Mouse (Mus musculus) MEL (cell line): ENCODE results near the gene Bach2. TPM values are rescaled to one million over a fixed set of nuclear protein-coding genes. Genes with fewer than 3 reads are reported as not detected.

Source experiments
- DNase-seq: peaks from one replicate; pipeline ENCODE4 v3.0.0; 2011; ENCODE audit warnings: low read depth, low spot score
- H3K27ac ChIP-seq: 2 replicates; pipeline ENCODE4 v1.5.1; 2012; ENCODE audit warnings: low read depth, mild to moderate bottlenecking, control low read depth, low read length, moderate library complexity; ENCODE audit not compliant: control insufficient read depth
- H3K27me3 ChIP-seq, 2 experiments: fragments of 150-350 bp in 1 of 2; sonication (generic) in 1 of 2; 2 replicates each; pipeline ENCODE4 v1.6.1; 2012; ENCODE audit warnings: low read length in 2 of 2, mild to moderate bottlenecking in 2 of 2, improper control_type of control experiment in 1 of 2, moderate library complexity in 1 of 2; ENCODE audit not compliant: insufficient read depth in 2 of 2, control insufficient read depth in 1 of 2
- H3K36me3 ChIP-seq, 2 experiments: 2 replicates each; pipeline ENCODE4 v1.6.1; 2012 to 2014; ENCODE audit warnings: low read length in 2 of 2, improper control_type of control experiment in 1 of 2, inconsistent platforms in 1 of 2, mild to moderate bottlenecking in 1 of 2; ENCODE audit not compliant: insufficient read depth in 2 of 2, control insufficient read depth in 1 of 2
- H3K4me1 ChIP-seq, 2 experiments: fragments of 150-350 bp in 1 of 2; sonication (generic) in 1 of 2; 2 replicates each; pipeline ENCODE4 v1.6.1; 2012; ENCODE audit warnings: low read length in 2 of 2, improper control_type of control experiment in 1 of 2, mild to moderate bottlenecking in 1 of 2; ENCODE audit not compliant: insufficient read depth in 2 of 2, control insufficient read depth in 1 of 2
- H3K4me3 ChIP-seq, 2 experiments: fragments of 150-350 bp in 1 of 2; sonication (generic) in 1 of 2; 2 replicates each; pipeline ENCODE4 v1.5.1; 2012; ENCODE audit warnings: low read depth in 2 of 2, low read length in 2 of 2, mild to moderate bottlenecking in 2 of 2, moderate library complexity in 2 of 2, control low read depth in 1 of 2, improper control_type of control experiment in 1 of 2; ENCODE audit not compliant: control insufficient read depth in 1 of 2, insufficient read depth in 1 of 2
- H3K79me2 ChIP-seq: 2 replicates; pipeline ENCODE4 v1.6.1; 2012; ENCODE audit warnings: mild to moderate bottlenecking, low read length, moderate library complexity; ENCODE audit not compliant: control insufficient read depth, poor library complexity, insufficient read depth
- H3K9ac ChIP-seq: 2 replicates; pipeline ENCODE4 v1.6.1; 2012; ENCODE audit warnings: low read depth, mild to moderate bottlenecking, control low read depth, low read length, moderate library complexity; ENCODE audit not compliant: control insufficient read depth, poor library complexity, severe bottlenecking
- H3K9me3 ChIP-seq: fragments of 150-350 bp; sonication (generic); replicated peaks from 2 replicates; pipeline ENCODE4 v1.6.1; 2012; ENCODE audit warnings: mild to moderate bottlenecking, low read length, improper control_type of control experiment, moderate library complexity; ENCODE audit not compliant: insufficient read depth
- CHD2 ChIP-seq: IDR thresholded peaks from 2 replicates; pipeline ENCODE4 v1.6.1; 2011; ENCODE audit warnings: low read length, improper control_type of control experiment
- CTCF ChIP-seq, 3 experiments: IDR thresholded peaks in 2 of 3; conservative IDR thresholded peaks in 1 of 3; 2 replicates each; pipeline ENCODE4 v1.5.1; 2011 to 2012; ENCODE audit warnings: low read length in 3 of 3, low read depth in 2 of 3, mild to moderate bottlenecking in 2 of 3, improper control_type of control experiment in 1 of 3, inconsistent platforms in 1 of 3, mixed read lengths in 1 of 3, moderate library complexity in 1 of 3; ENCODE audit not compliant: control insufficient read depth in 1 of 3, insufficient read depth in 1 of 3, poor library complexity in 1 of 3, severe bottlenecking in 1 of 3
- E2F4 ChIP-seq: IDR thresholded peaks from 2 replicates; pipeline ENCODE4 v1.6.1; 2011; ENCODE audit warnings: low read depth, low read length, improper control_type of control experiment, borderline replicate concordance
- ELF1 ChIP-seq: IDR thresholded peaks from 2 replicates; pipeline ENCODE4 v1.6.1; 2014; ENCODE audit warnings: low read depth, mild to moderate bottlenecking, inconsistent platforms, low read length, improper control_type of control experiment, moderate library complexity
- EP300 ChIP-seq, 2 experiments: IDR thresholded peaks; 2 replicates each; pipeline ENCODE4 v1.6.1; 2011; ENCODE audit warnings: improper control_type of control experiment in 2 of 2, low read length in 2 of 2, low read depth in 1 of 2, mild to moderate bottlenecking in 1 of 2
- ETS1 ChIP-seq: IDR thresholded peaks from 2 replicates; pipeline ENCODE4 v1.6.1; 2012; ENCODE audit warnings: low read depth, mild to moderate bottlenecking, inconsistent platforms, low read length, improper control_type of control experiment, moderate library complexity
- HCFC1 ChIP-seq: IDR thresholded peaks from 2 replicates; pipeline ENCODE4 v1.6.1; 2012; ENCODE audit warnings: low read depth, mild to moderate bottlenecking, inconsistent platforms, low read length, improper control_type of control experiment, moderate library complexity
- JUND ChIP-seq: IDR thresholded peaks from 2 replicates; pipeline ENCODE4 v1.6.1; 2011; ENCODE audit warnings: low read depth, mild to moderate bottlenecking, improper control_type of control experiment, low read length
- KAT2A ChIP-seq: conservative IDR thresholded peaks from 2 replicates; pipeline ENCODE4 v1.6.1; 2012; ENCODE audit warnings: low read depth, low read length, improper control_type of control experiment, inconsistent platforms
- MAFK ChIP-seq: IDR thresholded peaks from 2 replicates; pipeline ENCODE4 v1.6.1; 2011; ENCODE audit warnings: low read depth, mild to moderate bottlenecking, low read length, improper control_type of control experiment, borderline replicate concordance
- MAX ChIP-seq: IDR thresholded peaks from 2 replicates; pipeline ENCODE4 v1.6.1; 2011; ENCODE audit warnings: low read length, improper control_type of control experiment
- MAZ ChIP-seq: IDR thresholded peaks from 2 replicates; pipeline ENCODE4 v1.6.1; 2012; ENCODE audit warnings: low read depth, mild to moderate bottlenecking, inconsistent platforms, low read length, improper control_type of control experiment
- MXI1 ChIP-seq: IDR thresholded peaks from 2 replicates; pipeline ENCODE4 v1.6.1; 2011; ENCODE audit warnings: mild to moderate bottlenecking, low read depth, low read length, improper control_type of control experiment
- MYB ChIP-seq: IDR thresholded peaks from 2 replicates; pipeline ENCODE4 v1.6.1; 2011; ENCODE audit warnings: mild to moderate bottlenecking, low read depth, low read length, improper control_type of control experiment
- MYC ChIP-seq: IDR thresholded peaks from 2 replicates; pipeline ENCODE4 v1.6.1; 2011; ENCODE audit warnings: low read depth, mild to moderate bottlenecking, low read length, improper control_type of control experiment, moderate library complexity
- NELFE ChIP-seq: IDR thresholded peaks from 2 replicates; pipeline ENCODE4 v1.6.1; 2011; ENCODE audit warnings: low read depth, low read length, improper control_type of control experiment
- NRF1 ChIP-seq: IDR thresholded peaks from 2 replicates; pipeline ENCODE4 v1.6.1; 2014; ENCODE audit warnings: low read depth, mild to moderate bottlenecking, inconsistent platforms, low read length, improper control_type of control experiment, moderate library complexity; ENCODE audit not compliant: poor library complexity, insufficient read depth, severe bottlenecking
- POLR2AphosphoS2 ChIP-seq: IDR thresholded peaks from 2 replicates; pipeline ENCODE4 v1.6.1; 2011; ENCODE audit warnings: low read length, improper control_type of control experiment
- POLR2AphosphoS5 ChIP-seq: IDR thresholded peaks from 2 replicates; pipeline ENCODE4 v1.6.1; 2012; ENCODE audit warnings: low read depth, borderline replicate concordance, mild to moderate bottlenecking, inconsistent platforms, low read length, moderate library complexity, mixed read lengths
- RAD21 ChIP-seq: IDR thresholded peaks from 2 replicates; pipeline ENCODE4 v1.6.1; 2011; ENCODE audit warnings: mild to moderate bottlenecking, low read depth, low read length, improper control_type of control experiment
- RCOR1 ChIP-seq: IDR thresholded peaks from 2 replicates; pipeline ENCODE4 v1.6.1; 2012; ENCODE audit warnings: low read depth, mild to moderate bottlenecking, inconsistent platforms, low read length, improper control_type of control experiment
- SMC3 ChIP-seq: IDR thresholded peaks from 2 replicates; pipeline ENCODE4 v1.6.1; 2011; ENCODE audit warnings: low read depth, low read length, improper control_type of control experiment
- TAL1 ChIP-seq: IDR thresholded peaks from 2 replicates; pipeline ENCODE4 v1.6.1; 2012; ENCODE audit warnings: mild to moderate bottlenecking, inconsistent platforms, low read length, moderate library complexity, mixed read lengths
- TBP ChIP-seq: IDR thresholded peaks from 2 replicates; pipeline ENCODE4 v1.8.0; 2011; ENCODE audit warnings: low read depth, low read length, improper control_type of control experiment
- TCF12 ChIP-seq: IDR thresholded peaks from 2 replicates; pipeline ENCODE4 v1.6.1; 2014; ENCODE audit warnings: low read depth, mild to moderate bottlenecking, inconsistent platforms, low read length, improper control_type of control experiment, moderate library complexity
- USF1 ChIP-seq: IDR thresholded peaks from 2 replicates; pipeline ENCODE4 v1.6.1; 2014; ENCODE audit warnings: low read depth, mild to moderate bottlenecking, inconsistent platforms, low read length, improper control_type of control experiment, moderate library complexity
- ZC3H11A ChIP-seq: IDR thresholded peaks from 2 replicates; pipeline ENCODE4 v1.6.1; 2012; ENCODE audit warnings: low read depth, mild to moderate bottlenecking, inconsistent platforms, low read length, improper control_type of control experiment
- ZKSCAN1 ChIP-seq: IDR thresholded peaks from 2 replicates; pipeline ENCODE4 v1.6.1; 2012; ENCODE audit warnings: low read depth, mild to moderate bottlenecking, inconsistent platforms, low read length, improper control_type of control experiment, moderate library complexity
- ZMIZ1 ChIP-seq: IDR thresholded peaks from 2 replicates; pipeline ENCODE4 v1.6.1; 2012; ENCODE audit warnings: low read depth, mild to moderate bottlenecking, inconsistent platforms, low read length, improper control_type of control experiment, moderate library complexity
- polyA plus RNA-seq, 2 experiments: library from polyadenylated mRNA; stranded (reverse) in 1 of 2; unstranded in 1 of 2; fragments of >175 nt in 1 of 2; fragments of >200 nt in 1 of 2; gene quantifications; 2 replicates each; pipeline versions ENCODE4 v1.2.1 to v1.2.4; 2012; ENCODE audit warnings: low replicate concordance in 2 of 2, low read depth in 1 of 2; ENCODE audit not compliant: insufficient read length in 2 of 2, insufficient read depth in 1 of 2, missing spikeins in 1 of 2
- total RNA-seq: library from RNA; depleted of rRNA; stranded (reverse); fragments of 300-350 nt; gene quantifications from 2 replicates; pipeline ENCODE4 v1.2.3, GENCODE M21; 2012

Gene Bach2
- total and polyA plus RNA-seq, 3 experiments, result 0.04 TPM; not detected in 2

DNA sequence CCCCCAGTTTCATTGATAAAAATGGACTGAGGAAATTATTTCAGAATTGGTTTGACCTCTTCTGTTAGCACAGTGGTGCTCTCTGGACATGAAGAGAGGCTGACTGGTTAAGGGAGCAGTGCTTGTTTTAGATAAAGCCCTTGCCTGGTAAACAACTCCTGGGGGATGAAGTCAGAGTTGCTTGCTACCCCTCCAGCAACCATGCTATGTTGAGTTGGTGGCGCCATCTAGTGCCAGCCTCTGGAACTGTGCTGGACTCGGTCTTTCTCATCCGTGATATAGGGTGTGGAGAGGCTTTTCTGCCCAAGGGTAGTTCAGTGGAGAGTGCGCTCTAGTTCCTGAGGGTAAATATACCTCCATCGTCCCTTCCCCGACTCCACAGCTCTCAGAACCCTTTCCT, 9.6 kb downstream of the Bach2 start (continued):
- no peak for TF ChIP-seq KAT2A
- TF ChIP-seq CTCF (IDR thresholded peaks at IDR 0.05 in 2 of 3, conservative IDR thresholded peaks at IDR 0.05 in 1 of 3; ENCODE audit: control insufficient read depth in 1 of 3, insufficient read depth in 1 of 3, low read depth in 2 of 3, low read length in 3 of 3, poor library complexity in 1 of 3, severe bottlenecking in 1 of 3), result peak; percentile 93 to 97 (median 93)
- TF ChIP-seq ZKSCAN1, result no peak
- no peak for TF ChIP-seq MAFK
- peak; percentile 89 for TF ChIP-seq ZC3H11A
- no peak for TF ChIP-seq POLR2AphosphoS5
- TF ChIP-seq RAD21, result peak; percentile 93
- no peak for TF ChIP-seq HCFC1
- no peak for TF ChIP-seq MAX
- no peak for TF ChIP-seq E2F4
- TF ChIP-seq TBP, result 0 out of 2 replicates have a peak, but pooled peaks have one; percentile 38
- TF ChIP-seq JUND, result no peak
- no peak for TF ChIP-seq ETS1
- no peak for TF ChIP-seq MXI1
- peak; percentile 92 for TF ChIP-seq SMC3
- no peak for TF ChIP-seq TCF12
- no peak for TF ChIP-seq TAL1
- no peak for TF ChIP-seq NRF1
- no peak for TF ChIP-seq POLR2AphosphoS2

GRCm38 (mm10) chr4:32248990-32249393, 10.4 kb downstream of the Bach2 start:
- Histone ChIP-seq H3K27ac (no peak overlapping the region), H3K27me3 (peaks cover 2 to 7% of the 10 kb centered on the region in 2 experiments; a peak in 3 of 4 replicates), H3K4me3 (no peak overlapping the region), H3K79me2 (no peaks in the 10 kb centered on the region), H3K9ac (no peak overlapping the region), H3K9me3 (no peaks in the 10 kb centered on the region), H3K4me1 (peaks cover 0 to 13% of the 10 kb centered on the region in 2 experiments; a peak in 2 of 4 replicates), H3K36me3 (no peaks in the 10 kb centered on the region)
- peak; percentile 75 for DNase-seq
- no peak for TF ChIP-seq NRF1
- TF ChIP-seq RCOR1, result peak; percentile 95
- no peak for TF ChIP-seq MXI1
- no peak for TF ChIP-seq MAZ
- peak; percentile 59; the same call in 1 of the 2 replicates for TF ChIP-seq MYB
- TF ChIP-seq ELF1, result no peak
- no peak for TF ChIP-seq E2F4
- TF ChIP-seq CHD2, result no peak
- TF ChIP-seq EP300 (IDR thresholded peaks at IDR 0.05; ENCODE audit: low read depth in 1 of 2, low read length in 2 of 2), result peak in 1 of 2 experiments; percentile 47; a peak in 3 of 4 replicates
- no peak for TF ChIP-seq NELFE
- no peak for TF ChIP-seq USF1
- no peak for TF ChIP-seq TCF12
- TF ChIP-seq POLR2AphosphoS5, result no peak
- no peak for TF ChIP-seq ZMIZ1
- TF ChIP-seq MYC, result peak; percentile 22; the same call in 1 of the 2 replicates
- no peak for TF ChIP-seq TAL1
- TF ChIP-seq MAX, result peak; percentile 26; the same call in 1 of the 2 replicates
- peak; percentile 9; the same call in 1 of the 2 replicates for TF ChIP-seq SMC3
